Mouse (Mus musculus) gastrocnemius, postnatal 10 days (tissue): ENCODE data around the gene Tmem254c. TPM values are rescaled to one million over a fixed set of nuclear protein-coding genes. Genes with fewer than 3 reads are reported as not detected.
"Not testable (repeated sequence)": the region's sequence is repeated elsewhere in the genome, so short reads cannot be mapped to it uniquely, and the experiment has no call there.

Experiments used
- DNase-seq: peaks from one replicate; pipeline ENCODE4 v3.0.0; 2021; ENCODE audit warnings: mixed read lengths
- long read RNA-seq, 2 experiments: library from polyadenylated mRNA; stranded (forward); transcript quantifications; one replicate each; pipeline ENCODE4 v2.0.0; 2021
- total RNA-seq, 2 experiments: library from RNA; stranded (reverse); gene quantifications; 2 replicates each; pipeline ENCODE4 v1.2.3; 2021

The Tmem254c gene
- 10 to 100 TPM; 17.5 to 18.6 TPM for total RNA-seq
- long read RNA-seq, experiment 1, transcript Tmem254c-202 (4 exons, 1,211 nt): major isoform, 5 of 6 reads
- long read RNA-seq, experiment 1, partial matches to known transcripts: 0 of 6 reads
- long read RNA-seq, experiment 1, other reads (novel, unspliced or antisense): 0 of 6 reads
- long read RNA-seq, experiment 2, transcript Tmem254c-202 (4 exons, 1,211 nt): major isoform, 9 of 10 reads
- long read RNA-seq, experiment 2, partial matches to known transcripts: 0 of 10 reads
- long read RNA-seq, experiment 2, other reads (novel, unspliced or antisense): 0 of 10 reads

DNA sequence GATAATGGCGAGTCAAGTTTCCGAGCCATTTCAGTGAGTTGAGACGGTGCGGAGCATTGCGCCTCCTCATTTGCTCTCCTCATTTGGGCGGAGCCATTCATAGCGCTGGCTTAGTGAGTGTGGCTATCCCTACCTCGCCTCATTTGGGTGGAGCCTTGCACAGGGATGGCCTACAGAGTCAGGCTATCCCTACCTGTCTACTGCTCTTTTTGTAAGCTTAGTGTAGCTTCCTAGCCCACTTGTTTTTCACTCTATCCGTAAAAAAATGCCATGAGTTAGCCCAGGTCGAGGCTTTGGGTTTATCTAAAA lies at the start of gene Tmem254c:
Gene Tmem254c, minus strand, starts transcription at position 31 of the 309 bp plus-strand sequence.
- not testable (repeated sequence) for DNase-seq

DNA sequence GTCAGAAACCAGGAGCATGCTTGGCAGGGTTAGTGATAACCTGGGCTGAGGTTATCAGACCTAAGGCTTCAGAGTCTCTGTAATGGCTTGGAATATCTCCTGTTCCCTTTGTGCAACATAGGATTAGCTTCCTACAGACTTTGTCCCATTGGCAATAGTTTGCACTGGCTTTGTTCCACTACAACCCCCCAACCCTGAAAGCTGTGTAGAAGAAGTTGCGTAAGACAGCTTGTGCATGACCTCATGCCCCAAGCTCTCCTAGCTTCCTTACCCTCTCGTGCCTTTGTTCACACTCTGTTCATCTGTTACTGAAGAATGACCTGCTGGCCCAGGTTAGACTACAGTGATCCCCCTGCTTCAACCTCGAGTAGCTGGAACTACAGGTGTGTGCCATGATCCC lies 30.5 kb upstream of the Tmem254c start:
- DNase-seq: not testable (repeated sequence)

DNA sequence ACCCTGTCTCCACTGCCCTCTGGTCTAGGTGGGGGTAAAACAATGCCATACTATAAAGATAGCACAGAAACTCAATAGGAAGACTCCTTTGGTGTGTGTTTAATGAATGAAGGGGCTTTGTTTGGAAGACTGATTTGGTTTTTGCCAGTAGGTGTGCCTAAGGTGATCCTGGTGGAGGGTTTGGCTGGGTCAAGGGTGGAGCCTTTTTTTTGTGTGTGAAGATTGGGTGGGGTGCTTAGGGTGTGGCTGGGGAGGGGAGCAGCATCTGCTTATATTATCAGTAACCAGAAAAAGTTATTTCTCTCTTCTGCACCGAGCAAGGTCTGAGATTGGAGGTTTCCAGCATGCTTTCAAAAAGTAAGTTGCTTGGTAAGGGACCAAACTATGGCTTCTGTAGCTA lies 14.8 kb upstream of the Tmem254c start, which contains the start of gene Cphx3:
Gene Cphx3, plus strand, starts transcription at position 301 of the 400 bp plus-strand sequence.
- not testable (repeated sequence) for DNase-seq

DNA sequence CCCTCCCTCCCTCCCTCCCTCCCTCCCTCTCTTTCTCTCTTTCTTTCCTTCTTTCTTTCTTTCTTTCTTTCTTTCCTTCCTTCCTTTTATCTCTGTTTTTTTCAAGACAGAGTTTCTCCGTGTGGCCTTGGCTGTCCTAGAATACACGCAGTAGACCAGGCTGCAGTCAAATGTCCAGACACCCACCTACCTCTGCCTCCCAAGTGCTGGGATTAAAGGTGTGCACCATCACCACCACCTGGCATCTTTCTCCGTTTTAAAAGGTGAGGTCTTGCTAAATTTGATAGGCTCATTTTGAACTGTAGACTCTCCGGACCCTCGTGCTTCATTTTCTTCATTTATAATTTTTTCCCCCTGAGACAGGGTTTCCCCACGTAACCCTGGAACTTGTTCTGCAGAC lies 14.1 kb upstream of the Tmem254c start, which contains the start of gene Cphx2:
Gene Cphx2, plus strand, starts transcription at position 301 of the 400 bp plus-strand sequence.
- not testable (repeated sequence) for DNase-seq

DNA sequence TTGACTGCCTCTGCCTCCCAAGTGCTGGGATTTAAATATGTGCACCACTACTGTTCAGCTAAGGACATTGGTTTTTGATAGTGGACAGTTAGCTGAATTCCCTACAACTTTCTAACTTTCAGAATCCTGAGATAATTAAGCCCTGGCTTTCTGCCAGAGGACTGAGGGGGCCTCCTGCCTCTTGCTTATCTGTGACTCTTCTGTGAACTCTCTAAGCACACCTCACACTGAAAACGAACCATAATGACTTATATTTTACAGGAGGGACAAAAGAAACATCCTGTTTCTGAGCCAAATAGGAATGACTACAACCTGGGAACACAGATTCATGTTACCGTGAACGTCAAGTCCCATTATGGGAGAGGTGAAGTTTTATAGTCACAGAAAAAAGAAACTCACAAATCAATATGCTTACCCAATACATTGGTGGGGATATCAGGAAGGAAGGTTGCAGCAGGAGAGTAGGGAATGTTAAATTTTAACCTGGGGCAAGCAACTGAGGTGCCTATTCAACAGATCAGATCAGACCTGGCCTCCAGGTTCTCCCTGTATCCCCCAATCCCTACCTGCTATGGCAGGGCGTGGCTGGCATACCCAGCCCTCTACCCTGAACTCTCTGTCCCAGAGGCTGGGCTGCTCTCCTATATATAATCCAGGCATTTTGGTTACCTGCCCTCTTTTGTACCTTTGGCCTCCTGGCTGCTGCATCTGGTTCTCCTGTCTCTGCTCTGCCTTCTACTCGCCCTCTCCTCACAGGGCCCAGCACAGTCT lies 9.7 kb upstream of the Tmem254c start:
- DNase-seq: not testable (repeated sequence)

DNA sequence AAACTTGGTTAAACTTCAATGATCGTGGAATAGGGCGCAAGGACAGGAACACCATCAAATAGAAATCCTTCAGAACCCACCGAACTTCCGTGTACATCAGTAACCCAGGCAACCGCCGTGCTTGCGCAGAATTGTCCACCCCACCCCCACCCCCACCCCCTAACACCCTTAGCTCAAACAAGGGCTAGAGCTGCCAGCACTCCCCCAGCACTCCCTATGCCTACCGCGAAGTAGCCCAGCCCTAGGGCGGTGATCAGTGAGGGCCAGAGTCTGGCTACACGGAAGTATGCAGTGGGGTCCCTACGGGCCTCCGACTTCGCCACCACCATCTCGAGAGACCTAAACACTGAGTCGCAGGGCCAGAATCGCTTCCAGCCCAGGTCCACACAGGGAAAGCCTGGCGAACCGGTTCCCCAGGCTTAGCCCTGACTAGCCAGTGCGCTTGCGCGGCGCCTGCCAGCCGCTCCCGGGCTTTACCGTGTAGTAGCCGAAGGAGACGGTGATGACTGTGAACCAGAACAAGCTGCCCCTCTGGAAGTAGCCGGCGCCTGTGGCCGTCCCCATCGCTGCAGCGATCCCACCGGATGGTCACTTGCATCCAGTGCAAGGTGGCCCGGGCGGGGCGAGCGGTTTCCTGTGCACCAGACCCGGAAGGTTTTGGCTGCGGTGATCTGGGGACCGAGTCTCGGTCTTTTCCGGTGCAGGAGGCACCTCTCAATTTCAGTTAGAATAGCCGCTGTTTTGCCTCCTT lies 406 bp downstream of the Tmem254c start:
- DNase-seq: not testable (repeated sequence)

DNA sequence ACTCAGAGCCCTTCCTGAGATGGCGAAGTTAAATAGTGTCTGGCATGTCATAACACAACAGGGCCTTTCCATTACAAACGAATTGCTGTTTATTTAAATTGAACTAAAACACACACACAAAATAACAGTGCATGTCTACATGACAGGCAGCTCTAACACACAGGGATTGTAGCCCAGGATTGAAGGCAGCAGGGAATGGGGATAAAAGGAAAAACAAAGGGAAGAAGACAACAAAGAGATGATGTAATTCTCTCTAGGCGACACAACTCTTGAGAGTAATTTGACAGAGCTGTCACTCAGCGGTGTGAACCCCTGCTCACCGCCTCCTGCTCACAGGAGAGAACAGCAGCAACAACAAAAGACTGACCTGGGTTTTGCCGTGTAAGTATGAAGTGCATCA lies 7.8 kb downstream of the Tmem254c start:
- DNase-seq: not testable (repeated sequence)

DNA sequence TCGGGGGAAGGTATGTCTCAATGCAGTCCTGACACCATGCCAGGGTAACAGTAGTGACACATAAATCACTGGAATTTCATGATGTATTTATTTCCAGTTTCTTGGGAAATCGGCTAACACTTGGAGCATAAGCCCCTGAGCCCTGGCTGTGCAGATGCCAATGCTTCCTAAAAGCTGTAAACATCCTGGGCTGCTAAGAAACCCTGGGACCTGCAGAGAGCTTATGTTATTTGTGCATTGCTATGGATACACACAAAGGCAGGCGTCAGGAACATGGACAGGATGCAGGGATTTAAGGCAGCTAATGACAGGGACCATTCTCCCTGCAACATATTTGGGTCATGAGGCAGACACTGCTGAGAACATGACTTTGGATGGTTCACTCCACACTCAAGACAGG lies 9.0 kb downstream of the Tmem254c start:
- not testable (repeated sequence) for DNase-seq

DNA sequence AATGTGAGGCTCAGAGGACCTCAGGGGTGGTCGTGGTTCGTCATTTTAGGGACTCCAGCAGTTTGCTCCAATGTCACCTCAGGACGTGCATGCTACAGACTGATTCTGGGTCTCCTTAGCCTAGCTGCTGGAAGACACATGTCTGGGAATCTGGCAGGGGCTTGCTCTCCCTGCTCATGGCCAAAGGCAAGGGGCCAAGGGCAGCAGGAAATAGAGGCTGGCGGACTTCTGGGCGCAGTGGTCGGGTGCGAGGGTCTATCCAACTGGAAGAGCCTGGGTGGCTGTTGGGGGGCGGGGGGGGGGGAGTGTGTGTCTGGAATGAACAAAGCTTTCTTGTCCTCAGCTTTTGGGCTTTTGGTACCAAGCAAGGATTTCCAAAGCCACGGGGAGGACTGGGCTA lies 18.4 kb downstream of the Tmem254c start:
- not testable (repeated sequence) for DNase-seq

DNA sequence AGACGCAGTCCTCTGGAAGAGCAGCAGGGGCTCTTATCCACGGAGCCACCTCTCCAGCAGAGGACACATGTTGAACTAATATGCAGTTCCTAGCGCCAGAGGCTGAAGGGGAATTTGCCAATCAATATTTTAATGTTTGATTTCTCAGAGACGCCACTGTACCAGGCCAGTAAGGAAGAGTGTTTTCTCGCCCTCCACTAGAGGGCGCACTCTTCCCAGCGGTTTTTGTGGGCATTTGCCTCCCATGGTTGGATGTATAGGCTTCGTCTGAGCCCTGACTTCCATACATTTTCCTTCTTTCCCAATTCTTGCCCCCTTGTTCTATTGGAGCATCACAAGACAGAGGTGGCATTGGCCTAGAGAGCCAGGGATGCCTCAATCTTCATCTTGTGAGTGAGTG lies 20.1 kb downstream of the Tmem254c start:
- DNase-seq: not testable (repeated sequence)

DNA sequence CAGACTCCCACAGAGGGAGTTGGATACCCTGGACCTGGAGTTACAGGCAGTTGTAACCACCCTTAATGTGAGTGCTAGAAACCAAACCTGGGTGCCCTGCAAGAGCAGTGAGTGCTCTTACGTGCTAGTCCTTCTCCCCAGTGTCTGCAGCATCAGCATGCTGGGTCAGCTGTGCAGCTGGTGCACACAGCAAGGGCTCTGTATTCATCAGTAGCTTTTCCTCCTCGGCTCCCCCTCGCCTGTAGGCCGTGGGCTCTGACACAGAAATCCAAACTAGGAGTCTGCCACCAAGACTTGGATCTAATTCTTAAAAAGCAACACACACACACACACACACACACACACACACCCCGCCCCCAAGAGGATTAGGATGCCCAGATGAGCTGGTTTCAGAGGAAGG lies 22.1 kb downstream of the Tmem254c start:
- not testable (repeated sequence) for DNase-seq

DNA sequence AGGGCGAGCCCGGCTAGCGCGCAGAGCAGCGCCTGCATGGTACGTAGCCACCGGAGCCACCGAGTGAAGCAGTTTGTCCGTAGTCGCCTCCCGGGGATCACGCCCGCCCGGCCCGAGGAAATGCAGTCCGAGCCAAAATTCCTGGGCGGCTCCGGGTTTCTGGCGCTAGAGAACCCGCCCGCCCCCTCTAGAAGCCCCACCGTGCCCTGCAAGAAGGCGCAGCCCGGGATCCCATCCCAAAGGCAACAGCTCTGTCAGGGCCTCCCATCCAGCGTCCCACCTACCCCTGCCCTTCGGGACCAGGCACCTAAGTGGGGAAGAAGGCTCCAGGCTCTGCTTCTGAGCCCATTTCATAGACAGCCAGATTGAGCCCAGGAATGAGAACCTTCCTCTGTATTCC lies 24.5 kb downstream of the Tmem254c start, which contains the start of gene Gm9780:
Gene Gm9780, minus strand, starts transcription at position 101 of the 400 bp plus-strand sequence.
- DNase-seq: not testable (repeated sequence)

DNA sequence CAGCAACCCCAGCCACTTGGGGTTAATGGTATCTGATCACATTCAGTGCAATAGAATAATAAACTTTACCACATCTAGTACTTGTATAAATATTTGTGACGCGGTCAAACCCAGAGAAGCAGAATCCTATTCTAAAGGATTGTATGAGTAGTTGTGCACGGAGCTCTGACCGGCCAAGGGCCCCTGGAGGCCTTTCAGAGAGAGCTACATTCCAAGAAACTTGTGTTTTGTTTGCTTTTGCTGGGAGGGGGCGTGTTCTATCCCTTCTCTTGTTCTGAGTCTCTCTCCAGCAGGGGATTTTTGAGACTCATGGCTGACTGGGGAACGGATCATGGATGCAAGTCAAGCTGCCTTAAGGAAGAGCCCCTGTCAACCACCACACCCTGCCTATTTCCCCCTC lies 31.7 kb downstream of the Tmem254c start:
- DNase-seq: not testable (repeated sequence)

DNA sequence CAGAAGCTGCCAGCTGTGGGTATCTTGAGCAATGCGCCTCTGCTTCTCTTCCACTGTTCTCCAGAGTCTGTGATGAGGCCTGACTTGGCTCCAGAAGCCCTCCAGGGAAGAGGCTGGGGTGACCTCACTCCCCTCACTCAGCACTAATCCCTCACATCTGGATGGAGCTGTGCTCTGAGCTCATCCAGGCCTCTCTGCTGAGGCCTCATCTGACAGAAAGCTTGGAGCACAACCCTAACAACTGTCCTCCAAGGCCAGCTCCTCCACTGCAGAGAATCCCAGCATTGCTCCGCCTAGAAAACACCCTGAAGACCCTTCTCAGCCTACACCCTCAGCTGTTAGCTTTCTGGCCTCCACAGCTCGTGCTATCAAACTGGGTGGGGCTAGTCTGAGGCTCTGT lies 32.8 kb downstream of the Tmem254c start:
- DNase-seq: not testable (repeated sequence)

DNA sequence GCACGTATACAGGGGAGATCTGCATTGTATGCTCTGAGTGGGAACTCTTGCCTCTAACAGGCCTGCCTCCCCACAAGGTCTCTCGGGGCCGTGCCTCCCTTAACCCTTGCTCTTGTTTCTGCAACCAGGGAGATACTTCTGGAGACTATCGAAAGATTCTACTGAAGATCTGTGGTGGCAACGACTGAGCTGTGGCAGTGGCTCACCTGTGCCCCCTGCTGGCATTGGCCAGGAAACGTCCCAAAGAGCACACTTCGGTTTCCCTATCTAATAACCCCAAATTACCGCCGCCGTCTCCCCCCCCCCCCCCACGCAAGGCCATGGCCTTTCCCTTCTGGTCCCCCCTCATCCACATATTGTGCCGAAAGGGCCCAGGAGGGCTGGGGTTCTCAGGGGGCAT lies 41.5 kb downstream of the Tmem254c start:
- DNase-seq: not testable (repeated sequence)

DNA sequence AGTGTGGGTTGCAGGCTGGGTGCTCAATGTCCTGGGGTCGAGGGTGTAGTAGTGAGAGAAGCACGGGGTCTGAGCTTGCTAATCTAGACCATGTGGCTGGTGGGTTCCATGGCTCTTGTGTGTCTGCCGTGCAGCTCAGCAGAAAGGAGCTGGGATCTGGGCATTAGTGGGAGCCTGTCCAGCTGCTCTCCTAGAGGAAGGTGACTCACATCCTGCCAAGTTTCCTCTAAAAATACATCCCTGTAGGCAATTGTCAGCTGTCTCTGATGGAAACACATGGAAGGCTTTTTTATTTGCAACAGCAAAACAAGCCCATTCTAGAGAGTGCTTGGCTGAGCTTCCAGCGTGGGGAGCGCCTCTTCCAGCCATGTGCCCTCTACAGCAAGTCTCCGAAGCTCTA lies 44.3 kb downstream of the Tmem254c start:
- not testable (repeated sequence) for DNase-seq

DNA sequence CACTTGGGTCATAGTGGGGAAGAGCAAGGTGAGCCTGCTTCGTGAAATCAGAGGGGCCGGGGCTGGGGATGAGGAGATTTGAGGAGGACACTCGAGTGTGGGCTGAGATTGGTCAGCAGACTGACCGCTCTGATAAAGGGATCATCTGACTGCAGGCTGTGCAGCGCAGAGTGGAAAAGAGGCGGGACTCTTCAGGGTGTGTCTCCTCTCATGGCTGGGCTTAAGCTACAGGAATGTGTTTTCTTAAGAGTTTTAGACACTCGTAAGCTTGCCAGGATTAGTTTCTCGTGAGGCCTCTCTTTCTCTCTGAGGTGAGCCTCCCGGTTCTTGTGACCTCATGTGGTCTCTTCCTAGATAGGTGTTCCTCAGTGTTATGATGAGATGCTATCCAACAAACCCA lies 45.6 kb downstream of the Tmem254c start:
- not testable (repeated sequence) for DNase-seq

DNA sequence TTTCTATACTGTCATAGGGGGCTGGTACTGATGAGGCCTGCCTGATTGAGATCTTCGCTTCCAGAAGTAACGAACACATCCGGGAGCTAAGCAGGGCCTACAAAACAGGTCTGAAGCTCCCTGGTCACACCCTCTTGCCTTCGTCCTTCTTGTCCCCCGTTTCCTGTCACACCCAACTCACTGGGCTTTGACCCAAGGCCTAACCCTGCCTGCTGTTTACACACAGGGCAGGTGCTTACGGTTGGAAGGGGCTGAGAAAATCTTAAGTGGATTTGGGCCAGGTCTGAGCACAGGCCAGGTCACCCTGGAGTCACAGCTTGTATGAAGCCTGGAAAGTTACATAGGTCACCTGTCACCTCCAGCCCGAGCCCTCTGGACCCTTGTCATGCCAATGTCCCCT lies 50.7 kb downstream of the Tmem254c start:
- DNase-seq: not testable (repeated sequence)
